Mouse (Mus musculus) limb, embryonic 14.5 days (tissue): ENCODE measurements around the gene Gtf2a2. TPM values are rescaled to one million over a fixed set of nuclear protein-coding genes. Genes with fewer than 3 reads are reported as not detected.

Source experiments
- ATAC-seq: fragments of 200-750 bp; cut with Nextera tagmentation; 2 replicates; pipeline ENCODE4 v1.8.0; 2017; ENCODE audit warnings: low read depth, moderate number of reproducible peaks, moderate TSS enrichment; ENCODE audit not compliant: low FRiP score
- DNase-seq: peaks from one replicate; pipeline ENCODE4 v3.0.0-alpha.2; 2015; ENCODE audit warnings: low spot score
- H3K27ac ChIP-seq: fragments of 300-500 bp; sonication (generic); replicated peaks from 2 replicates; pipeline ENCODE4 v1.5.1; 2014; ENCODE audit warnings: low read depth, mild to moderate bottlenecking, low read length, moderate library complexity, mixed read lengths
- H3K27me3 ChIP-seq: fragments of 300-500 bp; sonication (generic); 2 replicates; pipeline ENCODE4 v1.6.1; 2014; ENCODE audit warnings: low read length, mixed read lengths; ENCODE audit not compliant: control insufficient read depth, insufficient read depth
- H3K36me3 ChIP-seq: fragments of 300-500 bp; sonication (generic); 2 replicates; pipeline ENCODE4 v1.6.1; 2014; ENCODE audit warnings: mild to moderate bottlenecking, low read length, moderate library complexity, mixed read lengths; ENCODE audit not compliant: control insufficient read depth, insufficient read depth
- H3K4me1 ChIP-seq: fragments of 300-500 bp; sonication (generic); 2 replicates; pipeline ENCODE4 v1.6.1; 2014; ENCODE audit warnings: antibody characterized with exemption, low read length, mixed read lengths; ENCODE audit not compliant: control insufficient read depth, insufficient read depth
- H3K4me2 ChIP-seq: fragments of 300-500 bp; sonication (generic); replicated peaks from 2 replicates; pipeline ENCODE4 v1.6.1; 2014; ENCODE audit warnings: low read depth, mild to moderate bottlenecking, low read length, moderate library complexity; ENCODE audit not compliant: severe bottlenecking
- H3K4me3 ChIP-seq: fragments of 300-500 bp; sonication (generic); replicated peaks from 2 replicates; pipeline ENCODE4 v1.5.1; 2014; ENCODE audit warnings: low read length
- H3K9ac ChIP-seq: fragments of 300-500 bp; sonication (generic); 2 replicates; pipeline ENCODE4 v1.6.1; 2014; ENCODE audit warnings: mild to moderate bottlenecking, low read depth, low read length, moderate library complexity; ENCODE audit not compliant: severe bottlenecking
- H3K9me3 ChIP-seq: fragments of 300-500 bp; sonication (generic); 2 replicates; pipeline ENCODE4 v1.6.1; 2016; ENCODE audit warnings: low read length; ENCODE audit not compliant: control insufficient read depth
- POLR2A ChIP-seq: fragments of 200-500 bp; IDR thresholded peaks from 2 replicates; pipeline ENCODE4 v1.8.0; 2012; ENCODE audit warnings: inconsistent platforms, mild to moderate bottlenecking, moderate library complexity, borderline replicate concordance; ENCODE audit not compliant: insufficient read depth, insufficient read length; ENCODE audit errors: extremely low read depth
- WGBS: fragments of 180-500 bp; shearing (Covaris S2); extraction: QIAGEN DNeasy Blood & Tissue Kit; methylation state at CpG from one replicate; pipeline ENCODE4 v1.1.7; 2014; 5-methylcytosine and 5-hydroxymethylcytosine counted together
- polyA plus RNA-seq, 2 experiments: library from polyadenylated mRNA; depleted of rRNA in 1 of 2; stranded (reverse) in 1 of 2; unstranded in 1 of 2; fragments of >200 nt; fragmentation: Nextera tagmentation in 1 of 2; extraction: Ambion mirVana in 1 of 2; gene quantifications; 2 replicates each; pipeline versions ENCODE4 v1.2.1 to v1.2.3; 2012 to 2014

Gtf2a2 gene
- polyA plus RNA-seq, 2 experiments, result 108 to 204 TPM

DNA sequence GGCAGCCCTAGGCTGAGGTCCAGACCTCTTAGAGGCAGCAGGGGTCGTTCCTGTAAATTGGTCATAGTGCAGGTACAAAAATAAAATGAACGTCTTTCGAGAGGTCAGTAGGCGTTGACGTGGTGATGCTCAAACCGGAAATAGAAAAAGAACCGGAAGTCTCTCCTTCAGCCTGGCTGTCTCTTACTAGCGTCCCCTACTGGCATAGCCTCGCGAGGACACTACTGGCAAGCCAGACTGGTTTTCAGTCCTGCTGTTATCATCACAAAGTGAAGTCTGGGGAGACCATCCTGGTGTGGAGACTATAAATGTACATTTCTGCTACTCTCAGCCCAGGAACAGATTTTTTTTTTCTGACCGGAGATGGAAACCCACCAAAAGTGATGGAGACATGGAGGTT lies 28.2 kb downstream of the Gtf2a2 start:
- Histone ChIP-seq H3K4me2 (no peak overlapping the region), H3K27ac (no peak overlapping the region), H3K4me3 (no peak overlapping the region), H3K9me3 (no peaks in the 10 kb centered on the region), H3K27me3 (no peaks in the 10 kb centered on the region), H3K36me3 (no peaks in the 10 kb centered on the region), H3K4me1 (no peaks in the 10 kb centered on the region), H3K9ac (no peak overlapping the region)
- DNase-seq, result no peak
- TF ChIP-seq POLR2A, result no peak
- ATAC-seq, result no peak
- 83% methylated on average over 11 of the region's 11 CpGs for WGBS

DNA sequence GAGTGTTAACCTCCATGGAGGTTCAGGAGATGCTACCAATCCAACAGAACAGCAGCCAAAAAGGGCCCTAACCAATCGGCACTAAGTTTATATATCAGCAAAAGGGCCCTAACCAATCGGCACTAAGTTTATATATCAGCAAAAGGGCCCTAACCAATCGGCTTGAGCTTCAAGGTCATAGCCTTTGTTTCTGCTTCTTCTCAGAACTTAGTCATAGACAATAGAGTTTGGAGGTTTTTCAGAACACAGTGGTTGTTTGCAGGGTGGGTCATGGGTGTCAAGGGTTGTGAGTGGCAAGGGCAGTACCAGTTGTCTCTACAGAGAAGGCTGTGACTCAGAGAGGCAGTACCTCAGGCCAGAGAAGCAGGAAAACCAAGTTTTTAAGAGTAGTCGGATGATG lies 29.8 kb downstream of the Gtf2a2 start:
- Histone ChIP-seq H3K4me2 (no peak overlapping the region), H3K4me1 (no peaks in the 10 kb centered on the region), H3K9ac (no peak overlapping the region), H3K4me3 (no peak overlapping the region), H3K27me3 (no peaks in the 10 kb centered on the region), H3K36me3 (no peaks in the 10 kb centered on the region), H3K27ac (no peak overlapping the region), H3K9me3 (no peaks in the 10 kb centered on the region)
- 92% methylated on average over 4 of the region's 4 CpGs for WGBS
- DNase-seq (no peak), ATAC-seq (no peak)
- no peak for TF ChIP-seq POLR2A

DNA sequence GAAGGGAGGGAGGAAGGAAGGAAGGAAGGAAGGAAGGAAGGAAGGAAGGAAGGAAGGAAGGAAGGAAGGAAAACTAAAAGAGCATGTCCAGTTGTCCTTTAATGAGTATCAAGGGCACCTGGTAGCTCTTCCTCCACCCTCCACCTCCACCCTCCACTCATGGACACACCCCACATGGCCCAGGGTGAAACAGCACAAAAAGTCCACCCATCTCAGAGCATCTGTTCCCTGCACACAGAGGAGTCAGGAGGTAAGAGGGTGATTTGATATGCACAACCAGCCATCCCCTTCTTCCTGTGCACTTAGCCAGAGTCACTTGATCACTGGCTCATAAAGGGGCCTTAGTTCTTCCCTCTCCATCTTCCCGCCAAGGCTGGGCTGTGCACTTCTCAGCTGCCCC lies 30.6 kb downstream of the Gtf2a2 start:
- peaks cover 5% of the 10 kb centered on the region; the same call in 1 of the 2 replicates for H3K4me1 ChIP-seq
- H3K9me3 ChIP-seq, result no peaks in the 10 kb centered on the region
- H3K9ac ChIP-seq, result no peak overlapping the region
- H3K27ac ChIP-seq, result no peak overlapping the region
- no peak overlapping the region for H3K4me2 ChIP-seq
- no peak for TF ChIP-seq POLR2A
- H3K4me3 ChIP-seq, result no peak overlapping the region
- no peak for ATAC-seq
- no peaks in the 10 kb centered on the region for H3K27me3 ChIP-seq
- DNase-seq, result no peak
- 42% methylated on average over 1 of the region's 1 CpGs for WGBS
- no peaks in the 10 kb centered on the region for H3K36me3 ChIP-seq

DNA sequence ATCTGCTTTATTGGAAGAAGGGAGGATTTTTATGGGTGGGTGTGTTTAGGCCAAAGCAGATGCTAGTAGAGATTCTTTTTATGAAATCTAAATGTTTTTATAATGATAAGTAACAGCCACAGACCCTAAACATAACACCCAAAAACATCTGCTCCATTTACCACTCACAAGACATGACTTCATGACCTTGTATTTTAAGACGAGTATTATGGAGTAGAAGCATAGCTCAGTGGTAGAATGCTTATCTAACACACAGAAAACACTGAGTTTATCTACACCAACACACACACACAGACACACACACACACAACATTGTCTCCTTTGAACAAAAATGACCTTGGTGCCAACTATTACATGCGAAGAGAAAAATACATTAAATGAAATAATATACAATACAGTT lies 32.5 kb downstream of the Gtf2a2 start:
- Histone ChIP-seq H3K36me3 (no peaks in the 10 kb centered on the region), H3K4me2 (no peak overlapping the region), H3K9me3 (no peaks in the 10 kb centered on the region), H3K4me3 (no peak overlapping the region), H3K4me1 (peaks cover 20% of the 10 kb centered on the region; the same call in 1 of the 2 replicates), H3K27me3 (no peaks in the 10 kb centered on the region), H3K27ac (no peak overlapping the region), H3K9ac (no peak overlapping the region)
- TF ChIP-seq POLR2A, result no peak
- ATAC-seq (no peak), DNase-seq (no peak)
- 56% methylated on average over 2 of the region's 2 CpGs for WGBS

DNA sequence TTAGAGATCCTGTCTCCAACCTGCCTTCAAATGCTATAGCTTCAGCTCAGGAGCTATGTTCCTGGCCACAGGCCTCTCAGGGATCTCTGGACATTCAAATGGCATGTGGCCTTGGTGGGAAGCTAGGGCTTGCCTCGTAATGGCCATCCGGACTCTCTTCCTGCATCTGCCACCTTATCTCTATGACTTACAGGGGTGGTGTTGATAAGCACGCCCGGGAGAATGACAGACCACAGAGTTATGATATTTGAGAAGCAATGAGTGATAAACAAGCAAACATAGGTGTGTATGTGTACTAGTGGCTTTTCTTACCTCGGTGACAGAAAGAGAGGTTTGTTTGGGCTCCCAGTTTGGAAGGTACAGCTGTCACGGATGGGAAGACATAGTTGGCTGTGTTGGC lies 33.9 kb downstream of the Gtf2a2 start:
- TF ChIP-seq POLR2A, result no peak
- Histone ChIP-seq H3K36me3 (no peaks in the 10 kb centered on the region), H3K4me1 (peaks cover 25% of the 10 kb centered on the region; the same call in 1 of the 2 replicates), H3K9me3 (no peaks in the 10 kb centered on the region), H3K4me3 (no peak overlapping the region), H3K4me2 (no peak overlapping the region), H3K9ac (no peak overlapping the region), H3K27ac (no peak overlapping the region), H3K27me3 (no peaks in the 10 kb centered on the region)
- DNase-seq, result no peak
- WGBS, result 90% methylated on average over 6 of the region's 6 CpGs
- ATAC-seq, result no peak

DNA sequence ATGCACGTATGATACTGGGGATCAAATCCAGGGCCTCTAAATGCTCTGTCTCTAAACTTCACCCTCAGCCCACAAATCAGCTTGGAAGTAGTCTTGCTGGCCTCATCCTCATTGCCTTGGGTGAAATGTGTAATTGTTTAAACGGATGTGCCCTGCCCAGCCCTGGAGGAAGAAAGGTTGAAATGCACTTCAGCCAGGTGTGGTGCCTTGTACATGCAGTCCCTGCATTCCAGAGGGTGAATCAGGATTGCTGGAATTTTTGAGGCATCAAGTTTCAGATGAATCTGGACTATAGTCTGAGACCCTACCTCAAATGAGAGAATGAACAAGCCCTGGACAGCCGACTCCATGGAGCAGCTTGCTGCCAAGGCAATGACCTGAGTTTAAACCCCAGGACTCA lies 35.5 kb downstream of the Gtf2a2 start:
- ATAC-seq (no peak), DNase-seq (no peak)
- no peaks in the 10 kb centered on the region for H3K27me3 ChIP-seq
- peaks cover 25% of the 10 kb centered on the region; the same call in 1 of the 2 replicates for H3K4me1 ChIP-seq
- no peak overlapping the region for H3K4me3 ChIP-seq
- H3K27ac ChIP-seq, result 0 out of 2 replicates have a peak overlapping the region, but pooled peaks have one; percentile 5
- H3K36me3 ChIP-seq, result no peaks in the 10 kb centered on the region
- H3K9me3 ChIP-seq, result no peaks in the 10 kb centered on the region
- TF ChIP-seq POLR2A, result no peak
- H3K9ac ChIP-seq, result no peak overlapping the region
- H3K4me2 ChIP-seq, result no peak overlapping the region
- WGBS, result 39% methylated on average over 3 of the region's 3 CpGs
